Mouse (Mus musculus) neutrophil, adult 5-6 weeks (primary cell): ENCODE results near the gene Gm9887. TPM values are rescaled to one million over a fixed set of nuclear protein-coding genes. Genes with fewer than 3 reads are reported as not detected.
A peak's percentile ranks its signal among the peaks of the same experiment; 100 is the strongest.
"Not testable (repeated sequence)": the region's sequence is repeated elsewhere in the genome, so short reads cannot be mapped to it uniquely, and the experiment has no call there.

Source experiments
- ATAC-seq: fragments of 151-379, 151-347 bp; 2 replicates; pipeline ENCODE4 v1.8.0; 2017; ENCODE audit warnings: mild to moderate bottlenecking, moderate TSS enrichment; ENCODE audit not compliant: insufficient number of reproducible peaks, poor library complexity, low FRiP score, severe bottlenecking; ENCODE audit errors: extremely low read depth
- total RNA-seq: library from RNA; stranded (forward); fragments of 200-1000 nt; gene quantifications from 2 replicates; pipeline ENCODE4 v1.2.3, GENCODE M21; 2017

The Gm9887 gene
- total RNA-seq, 1 experiment from 2014 or later: 3.6 TPM

GRCm38 (mm10) chr12:69363899-69364762 is 8.1 kb downstream of the Gm9887 start:
- ATAC-seq: peak; percentile 30; the same call in 1 of the 2 replicates

DNA sequence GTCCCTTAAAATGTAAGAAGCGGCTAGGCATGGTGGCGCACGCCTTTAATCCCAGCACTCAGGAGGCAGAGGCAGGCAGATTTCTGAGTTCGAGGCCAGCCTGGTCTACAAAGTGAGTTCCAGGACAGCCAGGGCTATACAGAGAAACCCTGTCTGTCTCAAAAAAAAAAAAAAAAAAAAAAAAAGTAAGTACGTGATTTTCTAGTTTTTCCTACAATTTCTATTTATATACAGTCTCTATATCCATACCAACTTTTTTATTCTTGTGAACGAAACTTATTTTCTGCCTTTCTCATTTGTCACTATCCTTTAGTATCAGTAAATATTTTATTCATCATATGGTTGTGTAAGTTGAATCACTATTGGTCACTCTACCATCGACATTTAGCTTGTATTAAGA is 9.1 kb downstream of the Gm9887 start:
- not testable (repeated sequence) for ATAC-seq

DNA sequence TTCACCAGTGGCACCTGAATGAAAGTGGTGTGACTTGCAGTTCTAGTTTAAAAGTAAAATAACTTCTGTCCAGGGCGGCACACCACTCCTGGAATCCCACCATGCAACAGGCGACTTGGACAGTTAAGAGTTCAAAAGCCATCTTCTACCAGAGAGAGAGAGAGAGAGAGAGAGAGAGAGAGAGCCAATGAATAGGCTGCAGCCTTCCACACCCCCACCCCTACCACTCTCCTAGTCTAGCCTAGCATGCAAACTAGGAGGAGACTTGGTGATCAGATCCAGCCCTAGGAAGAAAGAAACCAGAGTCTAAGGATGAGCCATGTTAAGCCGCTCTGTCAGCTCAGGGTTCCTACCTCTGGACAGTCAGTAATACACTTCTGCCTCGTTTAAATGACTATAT is 9.9 kb downstream of the Gm9887 start:
- no peak for ATAC-seq

- no peak for ATAC-seq
Observed at GRCm38 (mm10) chr12:69361919-69362318, 10.3 kb downstream of the Gm9887 start.

DNA sequence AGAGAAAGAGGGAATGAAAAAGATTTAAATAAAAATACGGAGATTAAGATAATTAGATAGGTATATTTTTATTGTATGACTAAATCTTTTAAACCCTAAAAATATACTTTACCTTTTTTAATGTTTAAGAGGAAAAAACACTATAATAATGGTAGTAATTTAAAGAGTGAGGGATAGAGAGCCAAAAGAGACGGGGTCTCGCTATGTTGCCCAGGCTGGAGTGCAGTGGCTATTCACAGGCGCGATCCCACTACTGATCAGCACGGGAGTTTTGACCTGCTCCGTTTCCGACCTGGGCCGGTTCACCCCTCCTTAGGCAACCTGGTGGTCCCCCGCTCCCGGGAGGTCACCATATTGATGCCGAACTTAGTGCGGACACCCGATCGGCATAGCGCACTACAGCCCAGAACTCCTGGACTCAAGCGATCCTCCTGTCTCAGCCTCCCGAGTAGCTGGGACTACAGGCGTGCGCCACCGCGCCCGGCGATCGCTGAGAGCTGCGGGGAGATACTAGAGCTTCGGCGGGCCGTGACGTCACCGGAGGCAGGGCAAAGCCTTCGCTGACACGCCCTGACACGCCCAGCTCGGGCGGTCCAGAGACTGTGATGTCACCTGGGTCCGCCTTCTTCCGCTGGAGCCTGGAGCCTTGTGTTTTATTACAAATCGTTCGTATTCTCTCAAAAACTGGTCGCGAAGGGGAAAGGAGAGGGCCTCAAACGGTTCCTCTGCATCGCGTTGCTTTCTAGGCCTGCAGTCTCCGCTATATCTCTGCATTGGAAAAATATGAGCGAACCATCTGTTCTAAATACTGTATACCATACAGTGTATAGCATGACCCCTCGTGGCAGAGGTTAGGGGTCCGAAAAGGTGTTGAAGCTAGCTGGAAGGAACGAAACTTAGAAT is 11.0 kb downstream of the Gm9887 start:
- ATAC-seq: peak; percentile 87

GRCm38 (mm10) chr12:69360655-69360996 is 11.6 kb downstream of the Gm9887 start:
- peak; percentile 62 for ATAC-seq

DNA sequence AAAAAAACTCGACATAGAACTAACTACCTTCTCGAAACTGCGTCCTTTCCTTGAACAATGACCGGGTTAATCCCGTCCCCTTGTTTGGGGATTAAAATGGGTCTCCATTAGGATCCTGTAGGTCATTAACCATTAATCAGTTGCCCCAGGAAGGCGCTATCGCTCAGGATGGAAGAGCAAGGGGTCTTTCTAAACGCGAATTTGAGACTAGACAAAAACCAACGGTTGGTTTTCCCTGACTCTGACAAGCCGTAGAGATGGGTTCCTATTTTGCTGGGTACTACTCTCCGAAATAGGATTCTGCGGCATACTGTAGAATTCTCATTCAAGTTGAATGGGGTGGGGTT is 15.0 kb downstream of the Gm9887 start:
- ATAC-seq: no peak

DNA sequence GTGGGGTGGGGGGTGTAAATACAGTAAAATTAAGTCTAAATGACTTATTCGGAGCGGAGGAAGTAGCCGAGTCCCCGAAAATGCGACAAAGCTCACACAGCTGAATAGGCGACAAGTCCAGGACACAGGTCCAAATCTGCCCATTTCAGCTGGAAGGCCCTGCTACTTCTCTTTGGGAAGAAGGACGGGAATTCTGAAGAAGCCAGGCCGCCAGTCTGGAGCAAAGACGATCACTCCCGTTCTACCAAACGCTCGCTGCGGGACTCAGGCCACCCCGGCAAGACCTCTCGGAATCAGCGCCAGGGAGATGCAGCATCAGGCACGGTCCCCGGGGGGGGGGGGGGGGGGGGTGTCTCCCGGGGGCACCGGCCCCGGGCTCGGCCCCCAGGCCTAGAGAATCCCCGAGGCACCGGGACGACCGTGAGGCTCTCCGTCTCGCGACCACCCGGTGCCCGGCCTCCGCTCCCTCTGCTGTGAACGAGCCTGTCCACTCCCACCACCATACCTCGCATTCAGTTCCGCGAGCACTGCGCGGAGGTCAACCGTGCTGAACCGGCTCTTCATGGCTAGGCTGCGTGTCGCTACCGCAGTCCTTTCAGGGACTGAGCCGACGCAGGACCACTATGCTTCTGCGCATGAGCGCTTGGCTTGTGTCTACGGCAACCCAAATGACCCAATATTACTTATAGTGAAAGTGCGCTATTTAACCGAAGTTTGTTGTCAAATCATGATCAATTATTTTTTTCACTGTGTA is 15.5 kb downstream of the Gm9887 start, which contains the start of gene Nemf:
Gene Nemf (minus strand): TSS at position 620 of the 754 bp plus-strand sequence.
- ATAC-seq: peak; percentile 67

DNA sequence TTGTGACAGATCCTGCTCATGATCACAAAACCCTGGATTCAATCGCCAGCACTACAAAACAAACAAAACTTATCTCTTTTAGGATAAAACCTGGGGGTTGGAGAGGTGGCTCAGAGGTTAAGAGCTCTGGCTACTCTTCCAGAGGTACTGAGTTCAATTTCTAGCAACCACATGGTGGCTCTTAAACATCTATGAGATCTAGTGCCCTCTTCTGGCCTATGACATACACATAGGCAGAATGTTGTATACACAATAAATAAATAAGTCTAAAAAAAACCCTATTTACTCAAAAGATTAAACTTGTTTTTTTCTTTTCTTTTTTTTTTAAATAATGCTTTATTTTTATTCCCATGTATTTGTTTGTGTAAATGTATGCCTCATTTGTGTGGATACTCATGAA is 20.6 kb downstream of the Gm9887 start:
- ATAC-seq: no peak

DNA sequence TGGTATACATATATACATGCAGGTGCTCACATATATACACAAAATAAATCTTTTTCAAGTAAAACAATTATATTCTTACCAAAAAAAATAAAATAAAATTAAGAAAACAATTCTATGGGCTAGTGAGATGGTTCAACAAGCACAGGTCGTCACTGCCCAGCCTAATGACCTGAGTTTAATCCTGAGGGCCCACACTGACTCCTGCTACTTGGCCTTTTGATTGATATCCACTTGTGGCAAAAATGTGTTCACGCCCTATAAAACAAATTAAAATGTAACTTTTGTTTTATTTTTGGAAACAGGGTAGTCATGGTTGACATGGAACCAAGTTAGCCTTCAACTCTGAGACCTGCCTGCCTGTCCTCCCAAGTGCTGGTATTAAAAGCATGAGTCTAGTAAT is 22.3 kb downstream of the Gm9887 start:
- no peak for ATAC-seq

GRCm38 (mm10) chr12:69333547-69333946 is 38.7 kb downstream of the Gm9887 start:
- ATAC-seq: peak; percentile 82

- ATAC-seq: no peak
Observed at GRCm38 (mm10) chr12:69332147-69332546, 40.1 kb downstream of the Gm9887 start.

GRCm38 (mm10) chr12:69331187-69331586 is 41.1 kb downstream of the Gm9887 start:
- peak; percentile 69; the same call in 1 of the 2 replicates for ATAC-seq

Other genes with a start within 250 kb of the Gm9887 start
- gene Rps29, start 213.3 kb downstream of the Gm9887 start, total RNA-seq: 1,199 and 1,263 TPM in 2 replicates
- gene Lrr1, start 203.6 kb downstream of the Gm9887 start, total RNA-seq: not detected in 2 replicates
- gene Rpl36al, start 188.4 kb downstream of the Gm9887 start, total RNA-seq: 301 and 317 TPM in 2 replicates
- 44.6 and 47.5 TPM in 2 replicates for gene Mgat2, start 188.3 kb downstream of the Gm9887 start, total RNA-seq
- 5.3 and 9.4 TPM in 2 replicates for gene Gm49383, start 175.4 kb downstream of the Gm9887 start, total RNA-seq
- 0.74 and 0.93 TPM in 2 replicates for gene Dnaaf2, start 174.0 kb downstream of the Gm9887 start, total RNA-seq
- gene Gm49384, start 168.2 kb downstream of the Gm9887 start, total RNA-seq: 6.3 and 10.5 TPM in 2 replicates
- 3.4 and 6.4 TPM in 2 replicates for gene Pole2, start 144.3 kb downstream of the Gm9887 start, total RNA-seq
- gene Klhdc1, start 131.3 kb downstream of the Gm9887 start, total RNA-seq: 7.6 and 10.8 TPM in 2 replicates
- 46.7 and 52.9 TPM in 2 replicates for gene Klhdc2, start 75.8 kb downstream of the Gm9887 start, total RNA-seq
- 159 and 188 TPM in 2 replicates for gene Nemf, start 15.3 kb downstream of the Gm9887 start, total RNA-seq
- 210 and 221 TPM in 2 replicates for gene Arf6, start 308 bp downstream of the Gm9887 start, total RNA-seq
- gene Vcpkmt, start 210.6 kb upstream of the Gm9887 start, total RNA-seq: 10.1 and 11.5 TPM in 2 replicates